ENCODE assay signal across 42 mouse cellular contexts in genomic region chr12:54996979-54997474, GRCm38 (mm10). TPM values are rescaled to one million over a fixed set of nuclear protein-coding genes. Genes with fewer than 3 reads are reported as not detected.
"Had no signal": no experiment of that assay in that cellular context is flagged by ENCODE, and none has a peak within 500 bp of the region (broad histone marks: within the 10 kb centered on the region; RNA-seq: fewer than 3 reads in every experiment).

No protein-coding gene starts in this region.

- H3K9ac ChIP-seq: heart, embryonic 12.5 days; hindbrain, embryonic 13.5 days; hindbrain, embryonic 15.5 days; kidney, embryonic 15.5 days; limb, embryonic 12.5 days had no signal

- H3K4me2 ChIP-seq: heart, embryonic 12.5 days; hindbrain, embryonic 13.5 days; hindbrain, embryonic 15.5 days; kidney, embryonic 15.5 days; limb, embryonic 12.5 days; liver, embryonic 11.5 days had no signal

- H3K4me3 ChIP-seq: gastrocnemius, adult 2 months; heart, embryonic 10.5 days; heart, embryonic 12.5 days; hindbrain, embryonic 13.5 days; hindbrain, embryonic 15.5 days; kidney, embryonic 15.5 days; limb, embryonic 10.5 days; limb, embryonic 12.5 days had no signal

- H3K36me3 ChIP-seq: heart, embryonic 10.5 days; heart, embryonic 12.5 days; hindbrain, embryonic 13.5 days; hindbrain, embryonic 15.5 days; kidney, embryonic 15.5 days; limb, embryonic 10.5 days; limb, embryonic 12.5 days had no signal

- H3K27ac ChIP-seq: gastrocnemius, adult 2 months; heart, embryonic 10.5 days; hindbrain, embryonic 13.5 days; hindbrain, embryonic 15.5 days; hindbrain, postnatal 0 days; kidney, embryonic 15.5 days; kidney, postnatal 0 days; limb, embryonic 10.5 days; limb, embryonic 12.5 days had no signal

- DNase-seq: gastrocnemius, adult 2 months; gastrocnemius, postnatal 14 days; gastrocnemius, postnatal 36 days; heart, adult 18-20 months; heart, postnatal 10 days; heart, postnatal 36 days; kidney, adult 11 months; kidney, adult 2 months; kidney, adult 9 months; kidney, postnatal 14 days; kidney, postnatal 36 days; layer of hippocampus, adult 9-11 months; layer of hippocampus, postnatal 36 days; liver had no signal

- H3K9me3 ChIP-seq: heart, embryonic 10.5 days; heart, embryonic 12.5 days; hindbrain, embryonic 13.5 days; hindbrain, embryonic 15.5 days; kidney, embryonic 15.5 days; limb, embryonic 10.5 days; limb, embryonic 12.5 days had no signal

- H3K27me3 ChIP-seq: heart, embryonic 12.5 days; hindbrain, embryonic 13.5 days; hindbrain, embryonic 15.5 days; kidney, embryonic 15.5 days; limb, embryonic 12.5 days had no signal

- H3K4me1 ChIP-seq: heart, embryonic 10.5 days; heart, embryonic 12.5 days; hindbrain, embryonic 13.5 days; hindbrain, embryonic 15.5 days; kidney, embryonic 15.5 days had no signal

RNA-seq across cellular contexts. Expression of gene Gm20403, which starts 10.7 kb away (rescaled TPM):
- total RNA-seq: gastrocnemius, adult 2 months; gastrocnemius, postnatal 14 days; gastrocnemius, postnatal 36 days; heart, adult 18-20 months; heart, adult 8-10 months; heart, postnatal 10 days; heart, postnatal 36 days; hematopoietic stem cell, adult 5-6 weeks; hindbrain, postnatal 0 days; layer of hippocampus, adult 18-20 months; layer of hippocampus, adult 8-10 months; layer of hippocampus, postnatal 14 days; layer of hippocampus, postnatal 36 days; left cerebral cortex, adult 18-20 months; left cerebral cortex, adult 8-10 months; left cerebral cortex, postnatal 10 days; left cerebral cortex, postnatal 36 days had no signal
- polyA plus RNA-seq: frontal cortex, adult 2 months; gonadal fat pad, adult 2 months; heart, embryonic 10.5 days; heart, embryonic 12.5 days; heart, embryonic 14.5 days; heart, embryonic 16.5 days; hindbrain, embryonic 11.5 days; hindbrain, embryonic 13.5 days; hindbrain, embryonic 15.5 days; hindbrain, postnatal 0 days; intestine, embryonic 14.5 days; intestine, embryonic 16.5 days; kidney, adult 2 months; kidney, embryonic 15.5 days; kidney, postnatal 0 days; large intestine, adult 2 months; limb, embryonic 10.5 days; limb, embryonic 12.5 days; limb, embryonic 14.5 days; liver, embryonic 11.5 days had no signal
